1 mouse cellular context compared by ENCODE assay signal in the genomic region with DNA sequence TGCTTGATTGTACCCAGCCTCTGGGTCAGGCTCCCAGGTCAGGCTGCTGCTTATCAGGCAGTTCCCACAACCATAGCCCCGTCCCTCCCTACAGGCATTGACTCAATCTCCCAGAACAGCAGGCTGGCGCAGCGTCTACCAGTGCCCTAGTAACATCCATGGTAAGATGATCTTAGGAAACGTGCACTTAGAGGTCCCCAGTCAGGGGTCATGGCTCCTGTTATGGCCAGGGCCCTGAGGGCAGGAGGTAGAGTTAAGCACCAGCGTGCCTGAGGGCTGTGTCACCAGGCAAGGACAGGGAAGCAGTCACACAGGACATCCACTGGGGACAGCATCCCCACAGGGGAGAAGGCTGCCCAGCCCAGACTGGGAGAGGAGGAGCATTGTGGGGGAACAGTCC.
TF ChIP-seq lines count a peak whose summit lies in the region.

No protein-coding gene starts in this region.

TF ChIP-seq in MEL, 35 proteins besides CTCF, POLR2A, EP300 and RAD21:
- TF ChIP-seq CHD1 (IDR thresholded peaks at IDR 0.05; ENCODE audit: low read depth, low read length) (no peak), POLR2AphosphoS2 (IDR thresholded peaks at IDR 0.05; ENCODE audit: low read length) (0 out of 2 replicates have a peak, but pooled peaks have one; percentile 10)
